In genomic region chr9:50774991-50775612, GRCm38 (mm10) we compare ENCODE assay signal across 8 mouse cellular contexts. TPM values are rescaled to one million over a fixed set of nuclear protein-coding genes. Genes with fewer than 3 reads are reported as not detected.
DNase-seq lines count a peak whose midpoint lies in the region; ATAC-seq and TF ChIP-seq lines count a peak whose summit lies in the region.

Gene Alg9 (plus strand): TSS chr9:50775019.
Gene 1110032A03Rik (minus strand): TSS chr9:50775520.

- peak within 1 kb of the TSS; percentile 92 for H3K9ac ChIP-seq in heart, embryonic 12.5 days
- peak within 1 kb of the TSS; percentile 91 for H3K9ac ChIP-seq in kidney, postnatal 0 days (ENCODE audit: low read depth, low read length)
- H3K9ac ChIP-seq in liver, embryonic 11.5 days (ENCODE audit: low read depth, low read length) = peak within 1 kb of the TSS; percentile 80
- peak within 1 kb of the TSS; percentile 85 for H3K9ac ChIP-seq in stomach, embryonic 14.5 days (replicated peaks; ENCODE audit: low read depth, low read length)

- 0 out of 2 replicates have a peak, but pooled peaks have one; percentile 28 for TF ChIP-seq POLR2A in brain, embryonic 14.5 days (IDR thresholded peaks at IDR 0.05; ENCODE audit: borderline replicate concordance, extremely low read depth, insufficient read depth, insufficient read length, poor library complexity, severe bottlenecking)

- H3K4me1 ChIP-seq in erythroblast, embryonic 14.5 days (ENCODE audit: control insufficient read depth) = peaks cover 46% of the 10 kb centered on the region
- peaks cover 8% of the 10 kb centered on the region for H3K4me1 ChIP-seq in heart, embryonic 12.5 days (replicated peaks)
- no peaks in the 10 kb centered on the region for H3K4me1 ChIP-seq in kidney, postnatal 0 days (replicated peaks; ENCODE audit: insufficient read depth, low read length)
- H3K4me1 ChIP-seq in liver, embryonic 11.5 days (replicated peaks; ENCODE audit: control insufficient read depth, insufficient read depth, low read length) = peaks cover 15% of the 10 kb centered on the region
- H3K4me1 ChIP-seq in stomach, embryonic 14.5 days (ENCODE audit: control insufficient read depth, insufficient read depth, low read length) = peaks cover 13% of the 10 kb centered on the region; the same call in 1 of the 2 replicates

- H3K4me2 ChIP-seq in heart, embryonic 12.5 days = peak within 1 kb of the TSS; percentile 82
- peak within 1 kb of the TSS; percentile 92 for H3K4me2 ChIP-seq in kidney, postnatal 0 days (ENCODE audit: low read length)
- peak within 1 kb of the TSS; percentile 84 for H3K4me2 ChIP-seq in liver, embryonic 11.5 days
- H3K4me2 ChIP-seq in stomach, embryonic 14.5 days (replicated peaks; ENCODE audit: low read depth, low read length) = peak within 1 kb of the TSS; percentile 91

- ATAC-seq in heart, embryonic 12.5 days (ENCODE audit: insufficient number of reproducible peaks, low FRiP score) = peak; percentile 78
- peak; percentile 77 for ATAC-seq in kidney, postnatal 0 days (replicated peaks; ENCODE audit: low FRiP score, low read depth)
- ATAC-seq in liver, embryonic 11.5 days (replicated peaks; ENCODE audit: low FRiP score) = peak; percentile 79
- peak; percentile 81 for ATAC-seq in stomach, embryonic 14.5 days (ENCODE audit: insufficient number of reproducible peaks, insufficient read depth, low FRiP score, low read depth)

- peak; percentile 80 to 81 for DNase-seq in B cell, adult 2 months
- DNase-seq in brain, embryonic 14.5 days (ENCODE audit: low read depth) = peak; percentile 95
- DNase-seq in kidney, postnatal 0 days (ENCODE audit: low spot score) = peak; percentile 83
- DNase-seq in liver, embryonic 11.5 days (ENCODE audit: low spot score) = peak; percentile 89
- peak; percentile 92 for DNase-seq in naive thymus-derived CD4-positive, alpha-beta T cell, adult 2 months (ENCODE audit: low read depth)

- H3K36me3 ChIP-seq in erythroblast, embryonic 14.5 days (ENCODE audit: control insufficient read depth) = peaks cover 43% of the 10 kb centered on the region
- H3K36me3 ChIP-seq in heart, embryonic 12.5 days = peaks cover 27% of the 10 kb centered on the region
- 0 out of 2 replicates have a peak, but pooled peaks cover 3% of the 10 kb centered on the region for H3K36me3 ChIP-seq in kidney, postnatal 0 days (ENCODE audit: insufficient read depth, low read length)
- peaks cover 3% of the 10 kb centered on the region for H3K36me3 ChIP-seq in liver, embryonic 11.5 days (ENCODE audit: control insufficient read depth, insufficient read depth, low read length)
- peaks cover 14% of the 10 kb centered on the region for H3K36me3 ChIP-seq in stomach, embryonic 14.5 days (ENCODE audit: control insufficient read depth, insufficient read depth, low read length)

- H3K4me3 ChIP-seq in erythroblast, embryonic 14.5 days (replicated peaks) = peak within 1 kb of the TSS; percentile 68
- peak within 1 kb of the TSS; percentile 88 for H3K4me3 ChIP-seq in heart, embryonic 12.5 days
- peak within 1 kb of the TSS; percentile 95 for H3K4me3 ChIP-seq in kidney, postnatal 0 days (replicated peaks; ENCODE audit: low read depth, low read length)
- H3K4me3 ChIP-seq in liver, embryonic 11.5 days (ENCODE audit: low read depth, low read length) = peak within 1 kb of the TSS; percentile 89
- H3K4me3 ChIP-seq in stomach, embryonic 14.5 days (ENCODE audit: low read depth, low read length) = peak within 1 kb of the TSS; percentile 94

- no peak for TF ChIP-seq CTCF in brain, embryonic 14.5 days (IDR thresholded peaks at IDR 0.05; ENCODE audit: borderline replicate concordance, extremely low read depth, insufficient read depth, insufficient read length)
- TF ChIP-seq CTCF in kidney, postnatal 0 days (IDR thresholded peaks at IDR 0.05; ENCODE audit: low read depth) = no peak

- H3K27ac ChIP-seq in heart, embryonic 12.5 days (ENCODE audit: poor library complexity, severe bottlenecking) = peak within 1 kb of the TSS; percentile 60
- peak within 1 kb of the TSS; percentile 27 for H3K27ac ChIP-seq in kidney, postnatal 0 days
- H3K27ac ChIP-seq in liver, embryonic 11.5 days (ENCODE audit: low read depth, low read length) = peak within 1 kb of the TSS; percentile 71
- H3K27ac ChIP-seq in stomach, embryonic 14.5 days (ENCODE audit: low read length) = peak within 1 kb of the TSS; percentile 80

- under 1% methylated on average over 51 of the region's 51 CpGs for WGBS in heart, embryonic 12.5 days
- under 1% methylated on average over 48 of the region's 51 CpGs for WGBS in kidney, postnatal 0 days
- under 1% methylated on average over 51 of the region's 51 CpGs for WGBS in liver, embryonic 11.5 days
- under 1% methylated on average over 39 of the region's 51 CpGs for WGBS in stomach, embryonic 14.5 days

- no peaks in the 10 kb centered on the region for H3K9me3 ChIP-seq in erythroblast, embryonic 14.5 days (ENCODE audit: control insufficient read depth, low read length)
- H3K9me3 ChIP-seq in heart, embryonic 12.5 days (replicated peaks) = no peaks in the 10 kb centered on the region
- H3K9me3 ChIP-seq in kidney, postnatal 0 days (replicated peaks; ENCODE audit: low read length) = no peaks in the 10 kb centered on the region
- no peaks in the 10 kb centered on the region for H3K9me3 ChIP-seq in liver, embryonic 11.5 days (ENCODE audit: control insufficient read depth, low read length)
- no peaks in the 10 kb centered on the region for H3K9me3 ChIP-seq in stomach, embryonic 14.5 days (ENCODE audit: control insufficient read depth, low read depth, low read length)

- H3K27me3 ChIP-seq in erythroblast, embryonic 14.5 days (ENCODE audit: control insufficient read depth) = no peaks in the 10 kb centered on the region
- H3K27me3 ChIP-seq in heart, embryonic 12.5 days (replicated peaks) = no peaks in the 10 kb centered on the region
- H3K27me3 ChIP-seq in kidney, postnatal 0 days (ENCODE audit: insufficient read depth, low read length) = no peaks in the 10 kb centered on the region
- H3K27me3 ChIP-seq in liver, embryonic 11.5 days (replicated peaks; ENCODE audit: control insufficient read depth, insufficient read depth, low read length) = no peaks in the 10 kb centered on the region
- H3K27me3 ChIP-seq in stomach, embryonic 14.5 days (ENCODE audit: control insufficient read depth, insufficient read depth, low read length) = no peaks in the 10 kb centered on the region

RNA-seq across cellular contexts. Expression of gene Alg9, which starts in this region (rescaled TPM):
- polyA plus RNA-seq in brain, embryonic 14.5 days (2012; rRNA removed) = 52.4 and 53.9 TPM in 2 replicates
- 0.22 and 0.31 TPM in 2 replicates for polyA plus RNA-seq in erythroblast, embryonic 14.5 days (2012)
- 38.6 TPM in 2 replicates for polyA plus RNA-seq in heart, embryonic 12.5 days (2016; fragmentation: Nextera tagmentation; extraction: Ambion mirVana)
- polyA plus RNA-seq in kidney, postnatal 0 days (2015; fragmentation: Nextera tagmentation; extraction: Ambion mirVana) = 24.8 and 28.9 TPM in 2 replicates
- 33.0 and 40.0 TPM in 2 replicates for polyA plus RNA-seq in liver, embryonic 11.5 days (2014; fragmentation: Nextera tagmentation; extraction: Ambion mirVana)
- polyA plus RNA-seq in stomach, embryonic 14.5 days (2014; fragmentation: Nextera tagmentation; extraction: Ambion mirVana) = 38.9 and 46.1 TPM in 2 replicates

RNA-seq across cellular contexts. Expression of gene 1110032A03Rik, which starts in this region (rescaled TPM):
- 46.5 and 50.1 TPM in 2 replicates for polyA plus RNA-seq in brain, embryonic 14.5 days (2012; rRNA removed)
- 0.38 and 0.41 TPM in 2 replicates for polyA plus RNA-seq in erythroblast, embryonic 14.5 days (2012)
- 19.9 and 20.7 TPM in 2 replicates for polyA plus RNA-seq in heart, embryonic 12.5 days (2016; fragmentation: Nextera tagmentation; extraction: Ambion mirVana)
- polyA plus RNA-seq in kidney, postnatal 0 days (2015; fragmentation: Nextera tagmentation; extraction: Ambion mirVana) = 56.6 and 62.9 TPM in 2 replicates
- polyA plus RNA-seq in liver, embryonic 11.5 days (2014; fragmentation: Nextera tagmentation; extraction: Ambion mirVana) = 16.2 and 17.5 TPM in 2 replicates
- polyA plus RNA-seq in stomach, embryonic 14.5 days (2014; fragmentation: Nextera tagmentation; extraction: Ambion mirVana) = 34.4 and 37.8 TPM in 2 replicates

Comparison
In these comparisons a context has a peak if more than half of its experiments do, and no peak if none do; other contexts are left out.
1. Peak in every context shown above with its lines: DNase-seq, ATAC-seq, H3K4me3 ChIP-seq and H3K27ac ChIP-seq.
2. RNA of gene Alg9 (polyA plus RNA-seq): 52.4 to 53.9 TPM in brain, embryonic 14.5 days, 38.9 to 46.1 TPM in stomach, embryonic 14.5 days, 38.6 TPM in heart, embryonic 12.5 days, 33.0 to 40.0 TPM in liver, embryonic 11.5 days and 24.8 to 28.9 TPM in kidney, postnatal 0 days; 0.22 to 0.31 TPM in erythroblast, embryonic 14.5 days; every median in the first group is over 10 times any median in the second.
3. RNA of gene 1110032A03Rik (polyA plus RNA-seq): 56.6 to 62.9 TPM in kidney, postnatal 0 days, 46.5 to 50.1 TPM in brain, embryonic 14.5 days, 34.4 to 37.8 TPM in stomach, embryonic 14.5 days, 19.9 to 20.7 TPM in heart, embryonic 12.5 days and 16.2 to 17.5 TPM in liver, embryonic 11.5 days; 0.38 to 0.41 TPM in erythroblast, embryonic 14.5 days; every median in the first group is over 10 times any median in the second.
4. H3K27ac ChIP-seq: peak in every context shown above with its lines; median percentile 80 in stomach, embryonic 14.5 days; 71 in liver, embryonic 11.5 days; 60 in heart, embryonic 12.5 days; 27 in kidney, postnatal 0 days.